Mouse (Mus musculus) lung, postnatal 0 days (tissue): ENCODE results near the gene Dlx5. TPM values are rescaled to one million over a fixed set of nuclear protein-coding genes. Genes with fewer than 3 reads are reported as not detected.

Source experiments
- ATAC-seq: fragments of 200-750 bp; cut with Nextera tagmentation; 2 replicates; pipeline ENCODE4 v1.8.0; 2017; ENCODE audit warnings: moderate library complexity
- DNase-seq: peaks from one replicate; pipeline ENCODE4 v3.0.0-alpha.2; 2016; ENCODE audit warnings: low spot score
- H3K27ac ChIP-seq: fragments of 300-500 bp; sonication (generic); 2 replicates; pipeline ENCODE4 v1.5.1; 2014; ENCODE audit warnings: antibody characterized with exemption, mild to moderate bottlenecking, low read length, mixed read lengths
- H3K27me3 ChIP-seq: fragments of 300-500 bp; sonication (generic); replicated peaks from 2 replicates; pipeline ENCODE4 v1.6.1; 2014; ENCODE audit warnings: low read length, mixed read lengths; ENCODE audit not compliant: insufficient read depth
- H3K36me3 ChIP-seq: fragments of 300-500 bp; sonication (generic); 2 replicates; pipeline ENCODE4 v1.6.1; 2014; ENCODE audit warnings: low read length, mixed read lengths; ENCODE audit not compliant: insufficient read depth
- H3K4me1 ChIP-seq: fragments of 300-500 bp; sonication (generic); 2 replicates; pipeline ENCODE4 v1.6.1; 2014; ENCODE audit warnings: antibody characterized with exemption, low read depth, low read length, mixed read lengths; ENCODE audit not compliant: insufficient read depth
- H3K4me2 ChIP-seq: fragments of 300-500 bp; sonication (generic); replicated peaks from 2 replicates; pipeline ENCODE4 v1.6.1; 2014; ENCODE audit warnings: low read depth, mild to moderate bottlenecking, low read length, moderate library complexity, mixed read lengths
- H3K4me3 ChIP-seq: fragments of 300-500 bp; sonication (generic); 2 replicates; pipeline ENCODE4 v1.5.1; 2014; ENCODE audit warnings: low read depth, low read length
- H3K9ac ChIP-seq: fragments of 300-500 bp; sonication (generic); replicated peaks from 2 replicates; pipeline ENCODE4 v1.6.1; 2014; ENCODE audit warnings: low read depth, mild to moderate bottlenecking
- H3K9me3 ChIP-seq: fragments of 300-500 bp; sonication (generic); 2 replicates; pipeline ENCODE4 v1.6.1; 2016; ENCODE audit warnings: low read length, mixed read lengths
- CTCF ChIP-seq: IDR thresholded peaks from 2 replicates; pipeline ENCODE4 v1.5.1; 2016; ENCODE audit warnings: antibody characterized with exemption, mild to moderate bottlenecking
- EP300 ChIP-seq: IDR thresholded peaks from 2 replicates; pipeline ENCODE4 v1.6.1; 2016; ENCODE audit warnings: antibody characterized with exemption, mild to moderate bottlenecking, control low read depth
- WGBS: fragments of 180-500 bp; shearing (Covaris S2); extraction: QIAGEN DNeasy Blood & Tissue Kit; methylation state at CpG from one replicate; pipeline ENCODE4 v1.1.7; 2014; 5-methylcytosine and 5-hydroxymethylcytosine counted together
- polyA plus RNA-seq: library from polyadenylated mRNA; unstranded; fragments of >200 nt; fragmentation: Nextera tagmentation; extraction: Ambion mirVana; gene quantifications from 2 replicates; pipeline ENCODE4 v1.2.1, GENCODE M21; 2015

Gene Dlx5
- polyA plus RNA-seq, 1 experiment from 2014 or later = not detected

DNA sequence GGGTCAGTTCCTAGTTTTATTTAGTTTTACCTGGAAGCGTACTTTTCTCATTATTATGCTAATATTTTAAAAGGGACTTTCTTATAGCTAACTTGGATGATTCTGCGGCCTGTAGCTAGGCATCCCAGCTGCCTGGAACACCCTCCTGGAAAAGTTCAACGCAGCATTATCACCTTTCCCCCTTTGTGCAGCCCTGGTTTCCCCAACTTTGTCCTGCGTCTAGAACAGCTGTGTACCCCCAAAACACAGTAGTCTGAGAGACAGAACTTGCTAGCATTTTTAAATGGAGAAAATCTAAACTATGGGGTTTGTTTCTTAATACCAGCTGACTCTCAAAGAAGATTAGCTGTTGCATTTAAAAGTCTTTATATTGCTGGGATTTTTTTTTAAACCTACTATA is 33.3 kb downstream of the Dlx5 start:
- H3K4me2 ChIP-seq = no peak overlapping the region
- H3K27me3 ChIP-seq = peaks cover 39% of the 10 kb centered on the region
- DNase-seq = no peak
- no peaks in the 10 kb centered on the region for H3K36me3 ChIP-seq
- H3K9me3 ChIP-seq = no peaks in the 10 kb centered on the region
- H3K27ac ChIP-seq = no peak overlapping the region
- no peak overlapping the region for H3K4me3 ChIP-seq
- 19% methylated on average over 4 of the region's 4 CpGs for whole genome bisulfite sequencing
- no peak overlapping the region for H3K9ac ChIP-seq
- TF ChIP-seq CTCF (no peak), EP300 (no peak)
- no peak for ATAC-seq
- H3K4me1 ChIP-seq = no peaks in the 10 kb centered on the region

DNA sequence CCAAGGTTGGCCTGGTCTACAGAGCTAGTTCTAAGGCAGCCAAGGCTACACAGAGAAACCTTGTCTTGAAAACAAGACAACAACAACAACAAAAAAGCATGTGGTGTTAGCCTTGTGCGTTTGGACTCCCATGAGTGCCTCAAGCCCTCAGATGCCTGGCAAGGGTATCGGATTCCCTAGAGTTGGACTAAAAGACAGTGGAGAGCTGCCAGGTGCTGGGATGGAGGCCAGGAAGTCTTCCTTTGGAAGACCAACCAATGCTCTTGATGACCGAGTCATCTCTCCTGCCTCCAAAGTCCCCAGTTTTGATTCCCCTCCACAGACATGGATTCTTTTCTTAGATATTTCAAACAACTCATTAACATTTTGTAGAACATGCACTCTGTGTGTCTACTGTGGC is 48.6 kb downstream of the Dlx5 start:
- Histone ChIP-seq H3K27me3 (no peaks in the 10 kb centered on the region), H3K27ac (no peak overlapping the region), H3K9ac (no peak overlapping the region), H3K36me3 (no peaks in the 10 kb centered on the region), H3K9me3 (no peaks in the 10 kb centered on the region), H3K4me3 (no peak overlapping the region), H3K4me1 (no peaks in the 10 kb centered on the region), H3K4me2 (no peak overlapping the region)
- ATAC-seq = no peak
- 85% methylated on average over 3 of the region's 3 CpGs for WGBS
- no peak for DNase-seq
- TF ChIP-seq CTCF = no peak
- TF ChIP-seq EP300 = no peak

DNA sequence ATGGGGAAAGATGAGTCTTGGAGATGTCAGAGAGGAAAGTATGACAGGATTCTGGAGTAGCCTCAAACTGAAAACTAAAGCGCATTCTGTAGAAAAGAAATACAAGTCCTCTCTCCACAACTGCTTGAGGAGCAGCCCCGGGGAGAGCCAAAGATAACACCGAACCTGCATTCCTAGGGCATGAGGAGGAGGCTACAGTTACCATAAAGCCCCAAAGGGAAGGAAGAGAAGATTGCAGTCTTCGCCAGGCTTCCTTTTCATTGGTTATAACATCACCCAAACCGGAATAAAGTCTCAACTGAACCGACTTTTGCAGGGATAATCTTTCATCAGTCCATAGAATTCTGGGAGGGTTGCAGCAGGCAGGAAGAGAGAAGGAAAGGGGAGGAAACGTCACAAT is 51.4 kb downstream of the Dlx5 start:
- H3K27ac ChIP-seq = no peak overlapping the region
- H3K27me3 ChIP-seq = no peaks in the 10 kb centered on the region

More for the DNA sequence above, 51.4 kb downstream of the Dlx5 start:
- H3K4me1 ChIP-seq = no peaks in the 10 kb centered on the region
- no peak overlapping the region for H3K9ac ChIP-seq
- no peak overlapping the region for H3K4me3 ChIP-seq
- TF ChIP-seq EP300 = no peak
- TF ChIP-seq CTCF = no peak
- WGBS = 55% methylated on average over 7 of the region's 7 CpGs
- DNase-seq (no peak), ATAC-seq (no peak)
- H3K9me3 ChIP-seq = no peaks in the 10 kb centered on the region
- H3K36me3 ChIP-seq = no peaks in the 10 kb centered on the region
- H3K4me2 ChIP-seq = no peak overlapping the region

Other genes starting within 250 kb of the Dlx5 start
- gene Dlx6, start 18.8 kb downstream of the Dlx5 start, polyA plus RNA-seq = not detected in 2 replicates
- gene Sdhaf3, start 73.9 kb upstream of the Dlx5 start, polyA plus RNA-seq = 3.0 and 3.3 TPM in 2 replicates